ENCODE assay signal across 26 mouse cellular contexts in genomic region chr9:33611511-33611910, GRCm38 (mm10).
"Had no signal": no experiment of that assay in that cellular context is flagged by ENCODE, and none has a peak within 500 bp of the region (broad histone marks: within the 10 kb centered on the region; RNA-seq: fewer than 3 reads in every experiment).

No protein-coding gene starts in this region.

- H3K27ac ChIP-seq: gastrocnemius, adult 2 months; heart, embryonic 10.5 days; hindbrain, embryonic 10.5 days; hindbrain, embryonic 12.5 days; hindbrain, embryonic 14.5 days; intestine, embryonic 15.5 days; layer of hippocampus, adult 2 months; limb, embryonic 13.5 days; limb, embryonic 15.5 days; liver, embryonic 12.5 days had no signal

- H3K4me1 ChIP-seq: heart, embryonic 10.5 days; heart, embryonic 12.5 days; hindbrain, embryonic 10.5 days; hindbrain, embryonic 12.5 days; intestine, embryonic 15.5 days; limb, embryonic 13.5 days; limb, embryonic 15.5 days; liver, embryonic 12.5 days had no signal

- H3K4me2 ChIP-seq: heart, embryonic 12.5 days; hindbrain, embryonic 12.5 days; hindbrain, embryonic 14.5 days; intestine, embryonic 15.5 days; limb, embryonic 13.5 days; limb, embryonic 15.5 days; liver, embryonic 12.5 days had no signal

- H3K27me3 ChIP-seq: heart, embryonic 12.5 days; hindbrain, embryonic 12.5 days; intestine, embryonic 15.5 days; limb, embryonic 13.5 days; limb, embryonic 15.5 days; liver, embryonic 12.5 days had no signal

- H3K9me3 ChIP-seq: heart, embryonic 10.5 days; heart, embryonic 12.5 days; hindbrain, embryonic 10.5 days; hindbrain, embryonic 12.5 days; intestine, embryonic 15.5 days; limb, embryonic 13.5 days; limb, embryonic 15.5 days; liver, embryonic 12.5 days had no signal

- H3K36me3 ChIP-seq: heart, embryonic 10.5 days; heart, embryonic 12.5 days; hindbrain, embryonic 10.5 days; hindbrain, embryonic 12.5 days; intestine, embryonic 15.5 days; limb, embryonic 13.5 days; limb, embryonic 15.5 days; liver, embryonic 12.5 days had no signal

- DNase-seq: gastrocnemius, adult 2 months; gastrocnemius, postnatal 10 days; gastrocnemius, postnatal 25 days; heart, adult 18-20 months; heart, postnatal 10 days; heart, postnatal 4 days; kidney, adult 18-20 months; kidney, adult 8-10 months; kidney, postnatal 10 days; kidney, postnatal 25 days; kidney, postnatal 4 days; layer of hippocampus, postnatal 36 days; left cerebral cortex, postnatal 4 days had no signal

- H3K9ac ChIP-seq: heart, embryonic 12.5 days; hindbrain, embryonic 12.5 days; hindbrain, embryonic 14.5 days; intestine, embryonic 15.5 days; limb, embryonic 13.5 days; limb, embryonic 15.5 days; liver, embryonic 12.5 days had no signal

- H3K4me3 ChIP-seq: gastrocnemius, adult 2 months; heart, embryonic 10.5 days; heart, embryonic 12.5 days; hindbrain, embryonic 10.5 days; hindbrain, embryonic 12.5 days; intestine, embryonic 15.5 days; layer of hippocampus, adult 2 months; limb, embryonic 13.5 days; limb, embryonic 15.5 days; liver, embryonic 12.5 days had no signal

- ATAC-seq: hindbrain, embryonic 16.5 days; inflammation-experienced regulatory T-cells, adult 6 months; intestine, embryonic 15.5 days; intestine, postnatal 0 days; liver, embryonic 12.5 days had no signal
